Comparison of ENCODE assay signal across 18 mouse cellular contexts in genomic region chr12:102432238-102432637, GRCm38 (mm10). TPM values are rescaled to one million over a fixed set of nuclear protein-coding genes. Genes with fewer than 3 reads are reported as not detected.
DNase-seq lines count a peak whose midpoint lies in the region; ATAC-seq lines count a peak whose summit lies in the region.
"Had no signal": no experiment of that assay in that cellular context is flagged by ENCODE, and none has a peak within 500 bp of the region (broad histone marks: within the 10 kb centered on the region; RNA-seq: fewer than 3 reads in every experiment).

No protein-coding gene starts in this region.

- WGBS in heart, embryonic 12.5 days, result 61% methylated on average over 12 of the region's 12 CpGs
- 63% methylated on average over 12 of the region's 12 CpGs for WGBS in lung, embryonic 16.5 days

- no peaks in the 10 kb centered on the region for H3K9me3 ChIP-seq in heart, embryonic 12.5 days (replicated peaks)
- no peaks in the 10 kb centered on the region for H3K9me3 ChIP-seq in lung, embryonic 16.5 days (ENCODE audit: control insufficient read depth, low read length)
- H3K9me3 ChIP-seq: embryonic facial prominence, embryonic 12.5 days; forebrain, embryonic 10.5 days; hindbrain, embryonic 13.5 days; intestine, embryonic 15.5 days; neural tube, embryonic 13.5 days had no signal

- peaks cover 29% of the 10 kb centered on the region for H3K4me1 ChIP-seq in heart, embryonic 12.5 days (replicated peaks)
- peaks cover 3% of the 10 kb centered on the region; the same call in 1 of the 2 replicates for H3K4me1 ChIP-seq in lung, embryonic 16.5 days (replicated peaks; ENCODE audit: control insufficient read depth, insufficient read depth, low read length)
- H3K4me1 ChIP-seq: forebrain, embryonic 10.5 days; hindbrain, embryonic 13.5 days; intestine, embryonic 15.5 days had no signal

- no peak for DNase-seq in heart, adult 8-10 months (ENCODE audit: low spot score)
- DNase-seq in lung, postnatal 14 days, result no peak
- peak; percentile 64 for DNase-seq in adrenal gland, postnatal 14 days
- DNase-seq in embryo, embryonic 10.5 days (ENCODE audit: low spot score), result no peak
- DNase-seq in urinary bladder, postnatal 14 days (ENCODE audit: low spot score), result no peak
- DNase-seq: cerebellum, postnatal 25 days; gastrocnemius, postnatal 14 days; kidney, postnatal 10 days; layer of hippocampus, adult 9-11 months; liver, postnatal 0 days had no signal

- peak overlapping the region; percentile 61 for H3K27ac ChIP-seq in heart, embryonic 12.5 days (ENCODE audit: poor library complexity, severe bottlenecking)
- H3K27ac ChIP-seq in lung, embryonic 16.5 days (ENCODE audit: low read length), result no peak overlapping the region
- H3K27ac ChIP-seq: embryonic facial prominence, embryonic 12.5 days; forebrain, embryonic 10.5 days; hindbrain, embryonic 13.5 days; intestine, embryonic 15.5 days; neural tube, embryonic 13.5 days had no signal

- H3K4me3 ChIP-seq in heart, embryonic 12.5 days, result no peak overlapping the region
- H3K4me3 ChIP-seq in lung, embryonic 16.5 days (ENCODE audit: low read length), result no peak overlapping the region
- H3K4me3 ChIP-seq: embryonic facial prominence, embryonic 12.5 days; forebrain, embryonic 10.5 days; hindbrain, embryonic 13.5 days; intestine, embryonic 15.5 days; neural tube, embryonic 13.5 days had no signal

- no peaks in the 10 kb centered on the region for H3K36me3 ChIP-seq in heart, embryonic 12.5 days
- H3K36me3 ChIP-seq in lung, embryonic 16.5 days (ENCODE audit: control insufficient read depth, insufficient read depth, low read length), result no peaks in the 10 kb centered on the region
- H3K36me3 ChIP-seq: embryonic facial prominence, embryonic 12.5 days; forebrain, embryonic 10.5 days; hindbrain, embryonic 13.5 days; intestine, embryonic 15.5 days; neural tube, embryonic 13.5 days had no signal

- no peak overlapping the region for H3K4me2 ChIP-seq in heart, embryonic 12.5 days
- H3K4me2 ChIP-seq in lung, embryonic 16.5 days (ENCODE audit: low read depth, low read length), result no peak overlapping the region
- H3K4me2 ChIP-seq: embryonic facial prominence, embryonic 12.5 days; hindbrain, embryonic 13.5 days; intestine, embryonic 15.5 days; neural tube, embryonic 13.5 days had no signal

- no peak for ATAC-seq in heart, embryonic 12.5 days (ENCODE audit: insufficient number of reproducible peaks, low FRiP score)
- peak; percentile 38 for ATAC-seq in lung, embryonic 16.5 days (ENCODE audit: low read depth)
- ATAC-seq: CD4-positive, CD25-positive, alpha-beta regulatory T cell, adult 4 months; intestine, embryonic 15.5 days; liver, postnatal 0 days had no signal

- no peak overlapping the region for H3K9ac ChIP-seq in heart, embryonic 12.5 days
- H3K9ac ChIP-seq in lung, embryonic 16.5 days (ENCODE audit: low read length), result no peak overlapping the region
- H3K9ac ChIP-seq: embryonic facial prominence, embryonic 12.5 days; hindbrain, embryonic 13.5 days; intestine, embryonic 15.5 days; liver, postnatal 0 days; neural tube, embryonic 13.5 days had no signal

- no peaks in the 10 kb centered on the region for H3K27me3 ChIP-seq in heart, embryonic 12.5 days (replicated peaks)
- no peaks in the 10 kb centered on the region for H3K27me3 ChIP-seq in lung, embryonic 16.5 days (ENCODE audit: control insufficient read depth, insufficient read depth, low read depth, low read length)
- H3K27me3 ChIP-seq: embryonic facial prominence, embryonic 12.5 days; hindbrain, embryonic 13.5 days; intestine, embryonic 15.5 days; neural tube, embryonic 13.5 days had no signal

RNA-seq across cellular contexts. Expression of gene Lgmn, which starts 7.4 kb away (rescaled TPM):
- polyA plus RNA-seq in heart, embryonic 12.5 days (2016; fragmentation: Nextera tagmentation; extraction: Ambion mirVana), result 126 and 127 TPM in 2 replicates
- 10 to 100 TPM; 53.7 to 64.8 (median 60.5) TPM for total RNA-seq in heart, adult 8-10 months (2022)
- 139 and 142 TPM in 2 replicates for polyA plus RNA-seq in lung, embryonic 16.5 days (2015; fragmentation: Nextera tagmentation; extraction: Ambion mirVana)
- total RNA-seq in adrenal gland, postnatal 14 days (2021), result 86.7 and 90.6 TPM in 2 replicates

RNA-seq across cellular contexts. Expression of gene Golga5, which starts 36.7 kb away (rescaled TPM):
- 28.8 and 29.0 TPM in 2 replicates for polyA plus RNA-seq in heart, embryonic 12.5 days (2016; fragmentation: Nextera tagmentation; extraction: Ambion mirVana)
- 10 to 100 TPM; 25.9 to 27.9 (median 27.3) TPM for total RNA-seq in heart, adult 8-10 months (2022)
- 34.2 and 35.5 TPM in 2 replicates for polyA plus RNA-seq in lung, embryonic 16.5 days (2015; fragmentation: Nextera tagmentation; extraction: Ambion mirVana)
- 35.0 and 41.2 TPM in 2 replicates for total RNA-seq in adrenal gland, postnatal 14 days (2021)
